Mouse (Mus musculus): ENCODE measurements around the gene Zfp629.
"Not testable (repeated sequence)": the region's sequence is repeated elsewhere in the genome, so short reads cannot be mapped to it uniquely, and the experiment has no call there.

Zfp629 gene

DNA sequence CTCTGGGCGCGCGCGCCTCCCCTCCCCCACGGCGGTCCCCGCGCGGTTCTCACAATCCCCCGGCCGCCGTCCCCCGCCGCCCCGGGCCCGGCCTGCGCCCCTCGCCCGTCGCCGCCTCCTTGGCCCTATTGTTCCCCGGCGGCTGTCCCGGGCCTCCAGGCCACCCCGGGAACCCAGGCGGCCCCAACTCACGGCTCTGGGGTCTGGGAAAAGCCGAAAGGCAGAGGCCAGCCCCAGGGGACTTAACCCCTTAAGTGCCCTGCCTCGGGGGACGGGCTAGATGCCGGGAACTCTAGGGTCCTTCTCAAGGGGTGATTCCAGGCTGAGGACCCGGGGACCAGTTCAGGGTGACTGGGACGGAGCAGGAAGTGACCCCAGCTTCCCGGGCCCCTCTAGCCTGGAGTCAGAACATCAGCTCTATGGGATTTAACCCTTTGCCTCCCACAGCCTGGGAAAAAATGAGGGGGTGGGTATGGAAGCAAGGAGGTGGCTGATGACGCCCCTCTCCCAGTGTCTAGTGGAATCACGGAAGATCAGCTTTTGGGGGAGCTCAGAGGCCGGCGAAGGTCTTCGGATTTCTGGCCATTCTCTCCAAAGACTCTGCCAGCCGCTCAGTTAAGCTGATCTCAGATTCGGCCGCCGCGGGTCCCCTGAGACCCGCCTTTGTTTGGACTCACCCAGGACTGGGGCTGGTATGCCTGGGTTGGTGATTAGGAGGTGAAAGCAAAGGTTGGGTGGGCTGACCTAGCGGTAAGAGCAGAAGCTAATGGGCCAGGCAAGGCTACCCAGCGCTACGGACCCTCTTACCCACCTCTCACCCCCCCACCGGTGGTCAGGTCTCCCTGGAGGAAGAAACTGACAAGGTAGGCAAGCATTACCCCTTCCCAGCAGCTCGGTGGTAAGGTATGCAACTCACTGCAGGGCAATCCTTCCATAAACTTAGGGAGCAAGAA is at the start of gene Zfp629:
TSS of gene Zfp629 (minus strand) at position 907 of the 953 bp plus-strand sequence.
- peak; percentile 37 for DNase-seq (ENCODE audit: low read depth, low spot score)
- Histone ChIP-seq H3K27me3 (ENCODE audit: control insufficient read depth, insufficient read depth, low read length, poor library complexity, severe bottlenecking) (no peaks in the 10 kb centered on the region), H3K36me3 (ENCODE audit: control insufficient read depth, insufficient read depth, low read length, poor library complexity, severe bottlenecking) (no peaks in the 10 kb centered on the region)

- no peaks in the 10 kb centered on the region for H3K36me3 ChIP-seq (ENCODE audit: control insufficient read depth, insufficient read depth, low read length, poor library complexity, severe bottlenecking)
- DNase-seq (ENCODE audit: low read depth, low spot score), result no peak
- H3K27me3 ChIP-seq (ENCODE audit: control insufficient read depth, insufficient read depth, low read length, poor library complexity, severe bottlenecking), result no peaks in the 10 kb centered on the region
Observed at GRCm38 (mm10) chr7:127662926-127663325, 47.3 kb upstream of the Zfp629 start.

GRCm38 (mm10) chr7:127661833-127662232 is 46.2 kb upstream of the Zfp629 start:
- no peaks in the 10 kb centered on the region for H3K27me3 ChIP-seq (ENCODE audit: control insufficient read depth, insufficient read depth, low read length, poor library complexity, severe bottlenecking)
- H3K36me3 ChIP-seq (ENCODE audit: control insufficient read depth, insufficient read depth, low read length, poor library complexity, severe bottlenecking), result no peaks in the 10 kb centered on the region
- DNase-seq (ENCODE audit: low read depth, low spot score), result no peak

- DNase-seq (ENCODE audit: low read depth, low spot score), result no peak
- no peaks in the 10 kb centered on the region for H3K36me3 ChIP-seq (ENCODE audit: control insufficient read depth, insufficient read depth, low read length, poor library complexity, severe bottlenecking)
- no peaks in the 10 kb centered on the region for H3K27me3 ChIP-seq (ENCODE audit: control insufficient read depth, insufficient read depth, low read length, poor library complexity, severe bottlenecking)
Observed at GRCm38 (mm10) chr7:127660882-127661281, 45.3 kb upstream of the Zfp629 start.

- Histone ChIP-seq H3K27me3 (ENCODE audit: control insufficient read depth, insufficient read depth, low read length, poor library complexity, severe bottlenecking) (no peaks in the 10 kb centered on the region), H3K36me3 (ENCODE audit: control insufficient read depth, insufficient read depth, low read length, poor library complexity, severe bottlenecking) (no peaks in the 10 kb centered on the region)
- DNase-seq (ENCODE audit: low read depth, low spot score), result peak; percentile 69
Observed at GRCm38 (mm10) chr7:127656946-127657345, 41.3 kb upstream of the Zfp629 start.

DNA sequence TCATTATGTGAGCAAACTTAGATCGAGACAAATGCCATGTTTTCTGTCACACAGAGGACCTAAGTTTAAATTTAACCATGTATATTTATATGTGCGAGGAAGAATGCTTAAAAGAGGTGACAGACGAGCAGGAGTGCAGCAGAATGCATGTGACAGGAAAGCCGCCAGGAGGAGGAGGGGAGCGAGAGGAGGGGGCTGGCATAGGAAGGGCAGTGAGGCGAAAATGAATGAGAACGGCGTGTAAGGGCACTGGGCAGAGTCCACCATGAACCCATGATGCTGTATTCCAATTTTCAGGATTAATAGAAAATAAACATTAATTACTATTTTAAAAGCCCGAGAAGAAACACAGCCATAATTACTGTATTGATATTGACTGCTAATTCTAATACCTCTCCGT is 38.7 kb upstream of the Zfp629 start:
- DNase-seq (ENCODE audit: low read depth, low spot score), result no peak
- H3K36me3 ChIP-seq (ENCODE audit: control insufficient read depth, insufficient read depth, low read length, poor library complexity, severe bottlenecking), result no peaks in the 10 kb centered on the region
- H3K27me3 ChIP-seq (ENCODE audit: control insufficient read depth, insufficient read depth, low read length, poor library complexity, severe bottlenecking), result no peaks in the 10 kb centered on the region

- no peak for DNase-seq (ENCODE audit: low read depth, low spot score)
- H3K27me3 ChIP-seq (ENCODE audit: control insufficient read depth, insufficient read depth, low read length, poor library complexity, severe bottlenecking), result no peaks in the 10 kb centered on the region
- no peaks in the 10 kb centered on the region for H3K36me3 ChIP-seq (ENCODE audit: control insufficient read depth, insufficient read depth, low read length, poor library complexity, severe bottlenecking)
Observed at GRCm38 (mm10) chr7:127652050-127652449, 36.5 kb upstream of the Zfp629 start.

DNA sequence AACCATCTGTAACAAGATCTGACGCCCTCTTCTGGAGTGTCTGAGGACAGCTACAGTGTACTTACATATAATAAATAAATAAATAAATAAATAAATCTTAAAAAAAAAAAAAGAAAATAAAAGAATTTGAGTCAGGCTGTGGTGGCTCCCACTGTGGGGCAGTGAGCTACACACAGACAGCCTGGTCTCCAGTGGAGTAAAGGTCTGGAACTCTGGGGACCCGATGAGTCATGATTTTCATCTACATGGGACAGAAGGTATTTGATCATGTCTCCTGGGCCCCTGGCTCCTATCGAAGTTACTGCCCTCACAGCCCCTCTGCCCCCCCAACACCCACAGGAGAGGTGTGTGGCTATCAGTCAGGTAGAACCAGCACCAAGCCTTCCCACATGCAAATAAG is 36.0 kb upstream of the Zfp629 start:
- no peak for DNase-seq (ENCODE audit: low read depth, low spot score)
- Histone ChIP-seq H3K36me3 (ENCODE audit: control insufficient read depth, insufficient read depth, low read length, poor library complexity, severe bottlenecking) (no peaks in the 10 kb centered on the region), H3K27me3 (ENCODE audit: control insufficient read depth, insufficient read depth, low read length, poor library complexity, severe bottlenecking) (no peaks in the 10 kb centered on the region)

GRCm38 (mm10) chr7:127649206-127649605 is 33.6 kb upstream of the Zfp629 start:
- no peak for DNase-seq (ENCODE audit: low read depth, low spot score)
- Histone ChIP-seq H3K27me3 (ENCODE audit: control insufficient read depth, insufficient read depth, low read length, poor library complexity, severe bottlenecking) (no peaks in the 10 kb centered on the region), H3K36me3 (ENCODE audit: control insufficient read depth, insufficient read depth, low read length, poor library complexity, severe bottlenecking) (no peaks in the 10 kb centered on the region)

- no peaks in the 10 kb centered on the region for H3K36me3 ChIP-seq (ENCODE audit: control insufficient read depth, insufficient read depth, low read length, poor library complexity, severe bottlenecking)
- no peak for DNase-seq (ENCODE audit: low read depth, low spot score)
- no peaks in the 10 kb centered on the region for H3K27me3 ChIP-seq (ENCODE audit: control insufficient read depth, insufficient read depth, low read length, poor library complexity, severe bottlenecking)
Observed at GRCm38 (mm10) chr7:127648516-127649201, 33.1 kb upstream of the Zfp629 start.

- not testable (repeated sequence) for H3K27me3 ChIP-seq (ENCODE audit: control insufficient read depth, insufficient read depth, low read length, poor library complexity, severe bottlenecking); DNase-seq (ENCODE audit: low read depth, low spot score); H3K36me3 ChIP-seq (ENCODE audit: control insufficient read depth, insufficient read depth, low read length, poor library complexity, severe bottlenecking)
Observed at GRCm38 (mm10) chr7:127647576-127647975, 32.0 kb upstream of the Zfp629 start.

DNA sequence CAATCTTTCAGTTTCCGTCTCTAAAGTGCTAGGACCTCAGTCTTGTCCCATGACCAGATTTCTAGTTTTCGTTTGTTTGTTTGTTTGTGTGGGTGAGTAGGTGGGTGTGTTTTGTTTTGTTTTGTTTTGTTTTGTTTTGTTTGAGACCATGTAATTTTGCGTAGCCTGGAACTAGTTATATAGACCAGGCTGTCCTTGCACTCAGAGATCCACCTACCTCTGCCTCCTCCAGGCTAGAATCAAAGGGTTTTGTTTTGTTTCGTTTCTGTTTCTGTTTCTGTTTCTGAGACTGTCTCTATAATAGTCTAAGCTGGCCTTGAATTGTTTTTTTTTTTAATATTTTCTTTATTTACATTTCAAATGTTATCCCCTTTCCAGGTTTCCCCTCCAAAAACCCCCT is 30.8 kb upstream of the Zfp629 start:
- Histone ChIP-seq H3K27me3 (ENCODE audit: control insufficient read depth, insufficient read depth, low read length, poor library complexity, severe bottlenecking) (no peaks in the 10 kb centered on the region), H3K36me3 (ENCODE audit: control insufficient read depth, insufficient read depth, low read length, poor library complexity, severe bottlenecking) (no peaks in the 10 kb centered on the region)
- no peak for DNase-seq (ENCODE audit: low read depth, low spot score)

- DNase-seq (ENCODE audit: low read depth, low spot score), result no peak
- no peaks in the 10 kb centered on the region for H3K36me3 ChIP-seq (ENCODE audit: control insufficient read depth, insufficient read depth, low read length, poor library complexity, severe bottlenecking)
- no peaks in the 10 kb centered on the region for H3K27me3 ChIP-seq (ENCODE audit: control insufficient read depth, insufficient read depth, low read length, poor library complexity, severe bottlenecking)
Observed at GRCm38 (mm10) chr7:127642254-127642653, 26.7 kb upstream of the Zfp629 start.

DNA sequence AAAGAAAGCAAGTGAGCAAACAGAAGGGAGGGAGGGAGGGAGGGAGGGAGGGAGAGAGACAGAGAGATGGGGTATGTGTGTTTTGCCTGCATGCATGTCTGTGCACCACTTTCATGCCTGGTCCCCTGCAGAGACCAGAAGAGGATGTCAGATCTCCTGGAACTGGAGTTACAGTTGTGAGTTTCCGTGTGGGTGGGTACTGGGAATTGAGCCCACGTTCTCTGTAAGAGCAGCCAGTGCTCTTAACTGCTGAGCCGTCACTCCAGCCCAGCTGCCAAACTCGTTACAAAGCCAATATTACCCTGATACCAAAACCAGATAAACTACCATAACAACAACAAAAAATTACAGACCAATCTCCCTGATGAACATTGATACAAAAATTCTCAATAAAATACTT is 25.7 kb upstream of the Zfp629 start:
- no peaks in the 10 kb centered on the region for H3K36me3 ChIP-seq (ENCODE audit: control insufficient read depth, insufficient read depth, low read length, poor library complexity, severe bottlenecking)
- no peaks in the 10 kb centered on the region for H3K27me3 ChIP-seq (ENCODE audit: control insufficient read depth, insufficient read depth, low read length, poor library complexity, severe bottlenecking)
- DNase-seq (ENCODE audit: low read depth, low spot score), result no peak

- H3K27me3 ChIP-seq (ENCODE audit: control insufficient read depth, insufficient read depth, low read length, poor library complexity, severe bottlenecking), result no peaks in the 10 kb centered on the region
- DNase-seq (ENCODE audit: low read depth, low spot score), result no peak
- no peaks in the 10 kb centered on the region for H3K36me3 ChIP-seq (ENCODE audit: control insufficient read depth, insufficient read depth, low read length, poor library complexity, severe bottlenecking)
Observed at GRCm38 (mm10) chr7:127636963-127637362, 21.4 kb upstream of the Zfp629 start.

All from splenic B cell, adult 2 months (primary cell).